Comparison of ENCODE assay signal across 10 mouse cellular contexts in genomic region chr11:65838999-65839398, GRCm38 (mm10). TPM values are rescaled to one million over a fixed set of nuclear protein-coding genes. Genes with fewer than 3 reads are reported as not detected.
DNase-seq lines count a peak whose midpoint lies in the region; ATAC-seq and TF ChIP-seq lines count a peak whose summit lies in the region.
"Had no signal": no experiment of that assay in that cellular context is flagged by ENCODE, and none has a peak within 500 bp of the region (broad histone marks: within the 10 kb centered on the region; RNA-seq: fewer than 3 reads in every experiment).

No protein-coding gene starts in this region.

- no peak for TF ChIP-seq CTCF in lung, postnatal 0 days (IDR thresholded peaks at IDR 0.05)
- no peak for TF ChIP-seq CTCF in stomach, postnatal 0 days (IDR thresholded peaks at IDR 0.05; ENCODE audit: low read depth)

- H3K4me1 ChIP-seq in forebrain, embryonic 15.5 days, result no peaks in the 10 kb centered on the region
- H3K4me1 ChIP-seq in forebrain, embryonic 10.5 days, result no peaks in the 10 kb centered on the region
- H3K4me1 ChIP-seq in lung, postnatal 0 days (ENCODE audit: insufficient read depth, low read depth, low read length), result no peaks in the 10 kb centered on the region
- H3K4me1 ChIP-seq in stomach, postnatal 0 days (replicated peaks; ENCODE audit: control insufficient read depth, insufficient read depth), result no peaks in the 10 kb centered on the region
- H3K4me1 ChIP-seq: hindbrain, embryonic 15.5 days had no signal

- no peak overlapping the region for H3K27ac ChIP-seq in forebrain, embryonic 15.5 days (replicated peaks)
- H3K27ac ChIP-seq in forebrain, embryonic 10.5 days, result no peak overlapping the region
- no peak overlapping the region for H3K27ac ChIP-seq in lung, postnatal 0 days (ENCODE audit: low read length)
- no peak overlapping the region for H3K27ac ChIP-seq in stomach, postnatal 0 days (replicated peaks)
- H3K27ac ChIP-seq: hindbrain, embryonic 15.5 days had no signal

- no peaks in the 10 kb centered on the region for H3K27me3 ChIP-seq in forebrain, embryonic 15.5 days
- no peaks in the 10 kb centered on the region for H3K27me3 ChIP-seq in forebrain, embryonic 10.5 days (ENCODE audit: poor library complexity, severe bottlenecking)
- no peaks in the 10 kb centered on the region for H3K27me3 ChIP-seq in lung, postnatal 0 days (replicated peaks; ENCODE audit: insufficient read depth, low read length)
- H3K27me3 ChIP-seq in stomach, postnatal 0 days (ENCODE audit: control insufficient read depth, insufficient read depth, low read length), result no peaks in the 10 kb centered on the region
- H3K27me3 ChIP-seq: CH12.LX; hindbrain, embryonic 15.5 days had no signal

- WGBS in forebrain, embryonic 15.5 days, result 61% methylated on average over 8 of the region's 8 CpGs
- WGBS in forebrain, embryonic 10.5 days, result 88% methylated on average over 8 of the region's 8 CpGs
- 47% methylated on average over 8 of the region's 8 CpGs for WGBS in lung, postnatal 0 days
- 39% methylated on average over 8 of the region's 8 CpGs for WGBS in stomach, postnatal 0 days

- H3K4me3 ChIP-seq in forebrain, embryonic 15.5 days, result no peak overlapping the region
- no peak overlapping the region for H3K4me3 ChIP-seq in forebrain, embryonic 10.5 days
- no peak overlapping the region for H3K4me3 ChIP-seq in lung, postnatal 0 days (ENCODE audit: low read depth, low read length)
- no peak overlapping the region for H3K4me3 ChIP-seq in stomach, postnatal 0 days (ENCODE audit: low read depth, low read length)
- H3K4me3 ChIP-seq: hindbrain, embryonic 15.5 days had no signal

- no peak for TF ChIP-seq EP300 in lung, postnatal 0 days (IDR thresholded peaks at IDR 0.05)
- no peak for TF ChIP-seq EP300 in stomach, postnatal 0 days (optimal IDR thresholded peaks at IDR 0.05)

- H3K36me3 ChIP-seq in forebrain, embryonic 15.5 days, result no peaks in the 10 kb centered on the region
- no peaks in the 10 kb centered on the region for H3K36me3 ChIP-seq in forebrain, embryonic 10.5 days (replicated peaks)
- no peaks in the 10 kb centered on the region for H3K36me3 ChIP-seq in lung, postnatal 0 days (ENCODE audit: insufficient read depth, low read length)
- H3K36me3 ChIP-seq in stomach, postnatal 0 days (ENCODE audit: control insufficient read depth, insufficient read depth, low read length), result no peaks in the 10 kb centered on the region
- H3K36me3 ChIP-seq: hindbrain, embryonic 15.5 days had no signal

- H3K4me2 ChIP-seq in forebrain, embryonic 15.5 days (replicated peaks), result no peak overlapping the region
- no peak overlapping the region for H3K4me2 ChIP-seq in lung, postnatal 0 days (replicated peaks; ENCODE audit: low read depth, low read length)
- no peak overlapping the region for H3K4me2 ChIP-seq in stomach, postnatal 0 days (replicated peaks; ENCODE audit: low read depth)
- H3K4me2 ChIP-seq: hindbrain, embryonic 15.5 days had no signal

- H3K9ac ChIP-seq in forebrain, embryonic 15.5 days (replicated peaks), result no peak overlapping the region
- no peak overlapping the region for H3K9ac ChIP-seq in lung, postnatal 0 days (replicated peaks; ENCODE audit: low read depth)
- no peak overlapping the region for H3K9ac ChIP-seq in stomach, postnatal 0 days (ENCODE audit: low read length)
- H3K9ac ChIP-seq: hindbrain, embryonic 15.5 days had no signal

- DNase-seq in forebrain, embryonic 10.5 days (ENCODE audit: extremely low spot score, low spot score), result no peak
- DNase-seq in brain, adult 2 months (ENCODE audit: low read depth, low spot score), result peak; percentile 75
- peak; percentile 39 for DNase-seq in kidney, postnatal 14 days
- DNase-seq in lung, postnatal 0 days (ENCODE audit: low spot score), result peak; percentile 66
- DNase-seq in adipocyte (ENCODE audit: low spot score), result no peak
- no peak for DNase-seq in stomach, postnatal 0 days (ENCODE audit: low spot score)
- DNase-seq in spleen, adult 12 weeks (ENCODE audit: low spot score), result no peak

- no peaks in the 10 kb centered on the region for H3K9me3 ChIP-seq in forebrain, embryonic 15.5 days
- no peaks in the 10 kb centered on the region for H3K9me3 ChIP-seq in forebrain, embryonic 10.5 days
- no peaks in the 10 kb centered on the region for H3K9me3 ChIP-seq in lung, postnatal 0 days (ENCODE audit: low read length)
- H3K9me3 ChIP-seq in stomach, postnatal 0 days (ENCODE audit: control insufficient read depth, low read length), result no peaks in the 10 kb centered on the region
- H3K9me3 ChIP-seq: hindbrain, embryonic 15.5 days had no signal

- peak; percentile 35; the same call in 1 of the 2 replicates for ATAC-seq in forebrain, embryonic 15.5 days (replicated peaks)
- peak; percentile 81 for ATAC-seq in lung, postnatal 0 days
- ATAC-seq in stomach, postnatal 0 days (ENCODE audit: low FRiP score, low TSS enrichment), result no peak

RNA-seq across cellular contexts. Expression of gene Zkscan6, which starts 32.0 kb away (rescaled TPM):
- polyA plus RNA-seq in forebrain, embryonic 15.5 days (2015; fragmentation: Nextera tagmentation; extraction: Ambion mirVana), result 25.1 and 26.5 TPM in 2 replicates
- polyA plus RNA-seq in forebrain, embryonic 10.5 days (2016; fragmentation: Nextera tagmentation; extraction: Ambion mirVana), result 11.5 and 11.6 TPM in 2 replicates
- polyA plus RNA-seq in lung, postnatal 0 days (2015; fragmentation: Nextera tagmentation; extraction: Ambion mirVana), result 12.5 and 13.3 TPM in 2 replicates
- 11.0 TPM in 2 replicates for polyA plus RNA-seq in stomach, postnatal 0 days (2015; fragmentation: Nextera tagmentation; extraction: Ambion mirVana)

RNA-seq across cellular contexts. Expression of gene Map2k4, which starts 50.9 kb away (rescaled TPM):
- polyA plus RNA-seq in forebrain, embryonic 15.5 days (2015; fragmentation: Nextera tagmentation; extraction: Ambion mirVana), result 77.8 and 83.4 TPM in 2 replicates
- 65.8 and 67.8 TPM in 2 replicates for polyA plus RNA-seq in forebrain, embryonic 10.5 days (2016; fragmentation: Nextera tagmentation; extraction: Ambion mirVana)
- 42.2 and 45.1 TPM in 2 replicates for polyA plus RNA-seq in lung, postnatal 0 days (2015; fragmentation: Nextera tagmentation; extraction: Ambion mirVana)
- 44.9 and 47.1 TPM in 2 replicates for polyA plus RNA-seq in stomach, postnatal 0 days (2015; fragmentation: Nextera tagmentation; extraction: Ambion mirVana)

Comparison
In these comparisons a context has a peak if more than half of its experiments do, and no peak if none do; other contexts are left out.
1. DNase-seq: peak in brain, adult 2 months (single experiment), kidney, postnatal 14 days (single experiment) and lung, postnatal 0 days (single experiment); none in forebrain, embryonic 10.5 days (single experiment), adipocyte (single experiment), stomach, postnatal 0 days (single experiment) and spleen, adult 12 weeks (single experiment).